Mouse (Mus musculus) yolk sac, embryonic 10.5 days (tissue): ENCODE measurements around the gene Pml.

Experiments
- DNase-seq: peaks from one replicate; pipeline ENCODE4 v3.0.0-alpha.2; 2017; ENCODE audit warnings: low spot score

Gene Pml

DNA sequence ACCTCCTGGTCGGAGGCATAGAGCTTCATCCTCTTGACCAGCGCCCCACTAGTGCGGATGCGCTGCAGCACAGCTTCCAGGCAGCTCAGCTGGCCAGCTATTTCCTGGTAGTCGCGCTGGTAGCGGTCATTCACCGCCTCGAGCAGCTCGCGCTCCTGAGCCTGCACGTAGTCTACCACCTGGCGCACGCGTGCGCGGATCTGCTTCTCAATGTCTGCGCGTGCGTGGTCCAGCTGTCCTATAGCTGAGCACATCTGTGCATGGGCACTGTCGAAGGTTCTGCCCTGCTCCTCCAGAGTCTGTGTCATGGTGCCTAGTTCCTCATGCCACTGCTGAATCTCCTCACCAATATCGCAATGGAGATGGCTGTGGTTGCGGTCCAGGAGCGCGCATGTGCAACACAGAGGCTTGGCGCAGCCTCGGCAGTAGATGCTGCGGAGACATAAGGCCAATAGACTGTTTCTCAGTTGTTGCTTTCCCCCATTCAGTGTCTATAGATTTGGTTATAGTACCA, 15.0 kb downstream of the Pml start:
- DNase-seq, result no peak

DNA sequence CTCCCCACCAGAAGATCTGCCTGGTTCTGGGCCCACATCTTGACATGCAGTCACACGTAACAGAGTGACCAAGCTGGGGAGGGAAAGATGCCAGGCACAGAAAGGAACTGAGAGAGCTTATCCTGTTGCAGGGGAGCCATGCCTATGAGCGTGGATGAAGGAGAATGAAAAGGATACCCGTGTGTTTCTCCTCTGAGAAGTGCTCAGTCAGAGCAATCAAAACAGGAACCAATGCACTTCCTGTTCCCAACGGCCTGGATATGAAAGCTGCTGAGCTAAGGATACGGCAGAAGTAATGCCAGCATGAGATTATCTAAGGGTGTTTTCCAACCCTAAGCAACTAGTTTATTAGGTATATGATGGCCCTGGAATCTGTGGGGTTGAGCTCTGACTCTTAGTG, 17.2 kb downstream of the Pml start:
- DNase-seq, result no peak

DNA sequence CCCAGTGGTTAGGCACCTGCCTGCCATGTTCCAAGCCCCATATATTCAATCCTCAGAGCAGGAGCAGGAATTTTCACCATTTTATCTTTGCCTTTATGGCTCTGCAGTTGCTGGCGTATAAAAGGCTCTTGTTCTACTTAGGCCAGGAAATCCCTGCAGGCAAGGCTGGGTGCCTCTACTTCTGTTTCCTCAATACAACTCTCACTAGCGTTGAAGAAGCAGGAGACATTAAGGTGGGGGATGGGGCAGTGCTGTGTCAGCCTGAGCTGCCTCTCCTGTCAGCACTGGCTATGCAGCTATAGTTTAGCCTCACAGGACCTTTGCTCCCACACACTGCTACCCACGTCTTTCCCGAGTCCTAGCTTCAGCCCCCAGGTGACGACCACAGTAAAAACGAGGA, 17.8 kb downstream of the Pml start:
- DNase-seq, result peak; percentile 50

DNA sequence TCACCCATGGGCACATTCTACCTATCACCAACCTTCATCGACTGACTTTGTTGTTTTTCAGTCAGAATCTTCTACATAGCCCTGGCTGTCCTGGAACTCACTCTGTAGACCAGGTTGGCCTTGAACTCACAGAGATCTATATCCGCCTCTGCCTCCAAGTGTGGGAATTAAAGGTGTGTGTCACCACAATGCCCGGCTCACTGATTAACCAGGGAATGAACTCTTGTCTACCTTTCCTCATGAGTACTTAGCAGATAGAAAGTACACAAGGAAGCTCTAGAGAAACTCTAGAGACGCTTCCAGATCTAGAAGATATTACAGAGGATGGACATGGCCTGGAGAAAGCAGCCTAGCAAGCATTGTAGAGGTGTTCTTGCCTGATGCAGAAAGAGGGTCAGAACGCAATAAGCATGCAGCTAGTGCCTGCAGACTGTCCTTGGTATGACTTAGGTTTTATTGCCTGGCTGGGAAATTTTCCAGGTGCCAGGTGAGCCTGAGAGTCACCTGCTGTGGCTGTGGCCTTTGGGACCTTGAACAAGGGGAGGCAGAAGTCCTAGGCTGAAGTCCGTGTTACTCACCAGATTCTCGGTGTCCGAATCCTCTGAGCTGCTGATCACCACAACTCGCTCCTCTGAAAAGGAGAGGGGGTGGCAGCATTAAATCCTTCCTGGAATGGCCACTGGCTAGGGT, 20.7 kb downstream of the Pml start:
- no peak for DNase-seq

DNA sequence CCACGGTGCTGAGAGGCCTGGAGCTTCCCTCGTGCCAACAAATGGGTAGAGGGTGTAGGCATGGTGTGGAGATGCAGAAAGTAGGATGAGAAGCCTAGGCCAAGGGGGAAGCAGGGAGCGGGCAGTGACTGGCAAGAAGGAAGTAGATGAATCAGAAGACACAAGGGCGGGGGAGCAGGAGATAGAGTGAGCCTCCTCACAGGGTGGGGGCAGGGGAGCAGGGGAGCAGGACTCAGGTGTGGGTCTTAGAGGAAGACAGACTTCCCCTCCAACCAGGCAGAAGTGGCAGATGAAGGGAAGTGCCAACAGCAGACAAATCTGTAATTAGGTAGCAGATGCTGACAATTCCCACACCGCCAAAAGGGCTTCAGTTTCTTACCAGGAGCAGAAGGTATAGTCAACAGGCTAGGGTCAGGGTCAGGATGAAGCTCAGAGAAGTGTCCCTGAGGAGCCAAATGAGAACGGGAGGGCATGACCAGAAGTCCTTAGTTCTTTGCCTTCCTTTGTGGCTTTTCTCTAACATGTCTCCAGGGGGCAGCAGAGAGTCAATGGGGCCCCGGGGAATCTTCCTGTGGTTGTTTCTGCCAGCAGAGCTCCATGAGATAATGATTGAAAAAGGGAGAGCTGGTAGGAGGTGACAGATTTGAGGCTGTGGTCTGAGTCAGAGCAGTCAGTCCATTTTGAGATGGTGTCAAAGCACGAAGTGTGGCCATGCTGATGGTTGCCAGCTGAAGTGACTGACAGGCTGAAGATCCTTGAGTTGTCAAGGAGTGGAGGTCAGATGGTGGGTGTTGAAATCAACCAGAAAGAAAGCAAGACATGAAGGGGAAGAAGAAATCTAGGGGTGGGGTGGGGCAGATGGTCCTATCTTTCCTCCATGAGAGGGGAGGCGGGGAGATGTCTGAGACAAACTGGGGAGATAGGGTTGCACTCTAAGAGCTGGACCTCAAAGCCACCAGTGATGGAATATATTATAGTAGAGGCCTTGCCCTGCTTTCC, 23.4 kb downstream of the Pml start:
- DNase-seq, result no peak

DNA sequence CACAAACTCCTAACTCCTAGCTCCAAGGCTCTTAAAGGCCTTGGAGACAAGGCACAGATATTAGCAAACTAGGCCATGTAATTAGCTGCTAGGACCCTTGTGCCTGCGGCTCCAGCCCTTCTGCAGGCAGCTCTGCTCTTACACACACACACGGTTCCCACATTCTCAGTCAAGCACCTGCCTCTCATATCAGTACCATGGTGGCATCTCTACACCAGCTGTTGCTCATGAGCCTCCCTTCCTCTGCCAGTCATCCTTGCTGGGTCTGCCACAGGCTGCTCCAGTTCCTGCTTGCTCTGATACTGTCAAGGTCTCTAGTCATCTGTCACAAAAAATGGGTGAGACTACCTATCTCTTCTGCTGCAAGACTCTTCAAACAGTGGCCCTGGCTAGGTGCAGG, 25.2 kb downstream of the Pml start:
- DNase-seq, result no peak

DNA sequence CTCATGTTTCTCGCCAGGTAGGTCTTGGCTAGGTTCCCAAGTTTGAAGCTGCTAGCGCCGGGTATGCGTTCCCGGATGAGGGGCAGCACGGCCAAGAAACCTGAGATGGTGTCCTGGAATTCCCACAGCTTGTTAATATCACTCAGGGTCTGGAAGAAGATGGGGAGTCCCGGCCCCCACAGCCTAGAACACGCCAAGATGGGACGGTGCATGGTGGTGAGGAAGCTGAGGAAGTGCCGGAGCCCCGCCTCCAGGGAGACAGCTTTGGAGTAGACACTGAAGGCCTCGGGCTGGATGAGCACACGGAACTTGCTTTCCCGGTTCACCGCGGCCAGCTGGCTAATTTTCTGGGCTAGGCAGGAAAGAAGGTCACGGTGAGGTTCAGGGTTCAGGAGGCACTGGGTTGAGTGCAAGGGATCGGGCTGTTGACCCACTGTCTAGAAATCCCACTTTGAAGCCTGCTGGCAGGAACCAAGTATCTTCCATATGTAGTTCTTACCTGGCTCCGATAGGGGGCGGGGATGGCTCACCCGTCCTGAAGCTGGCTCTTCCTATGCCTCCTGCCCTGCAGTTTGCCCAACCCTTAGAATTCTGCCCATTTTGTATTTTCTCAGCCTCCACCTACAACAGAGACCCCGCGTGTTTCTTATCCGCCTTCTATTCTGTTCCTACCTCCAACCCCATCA, 29.2 kb downstream of the Pml start:
- no peak for DNase-seq

DNA sequence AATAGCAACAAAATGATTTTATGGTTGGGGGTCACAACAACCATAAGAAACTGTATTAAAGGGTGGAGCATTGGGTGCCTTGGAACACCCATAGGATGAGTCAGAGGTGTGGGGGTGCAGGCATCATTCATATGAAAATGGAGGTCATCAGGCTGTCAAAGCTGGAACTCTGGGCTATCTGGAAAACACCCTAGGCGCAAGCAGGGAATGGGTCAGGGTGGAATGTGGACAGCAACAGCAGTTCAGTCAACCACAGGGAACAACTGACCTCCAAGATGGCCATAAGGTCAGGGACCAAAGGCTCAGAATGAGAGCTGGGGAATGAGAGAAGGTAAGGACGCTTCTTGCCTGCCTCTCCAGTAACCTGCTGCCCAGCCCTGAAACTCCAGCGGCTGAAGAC, 31.0 kb downstream of the Pml start:
- DNase-seq, result no peak

DNA sequence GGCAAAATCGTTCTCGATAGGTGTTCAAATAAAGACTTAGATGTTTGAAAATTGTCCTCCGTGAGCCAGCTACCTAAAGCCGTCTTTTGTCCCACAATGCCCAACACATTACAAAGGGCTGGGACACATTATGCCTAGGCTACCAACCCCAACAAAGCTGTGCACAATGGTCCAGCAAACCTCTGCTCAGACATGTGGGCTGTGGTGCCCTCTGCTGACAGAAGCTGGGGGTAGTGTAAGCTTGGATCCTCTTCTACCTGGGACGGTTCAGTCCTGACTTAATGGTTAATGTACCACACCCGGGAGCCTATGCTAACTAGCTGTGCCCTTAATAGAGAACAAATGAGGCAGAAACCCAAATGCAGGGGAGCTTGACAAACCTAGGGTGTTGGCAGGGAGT, 33.2 kb downstream of the Pml start:
- DNase-seq, result no peak

DNA sequence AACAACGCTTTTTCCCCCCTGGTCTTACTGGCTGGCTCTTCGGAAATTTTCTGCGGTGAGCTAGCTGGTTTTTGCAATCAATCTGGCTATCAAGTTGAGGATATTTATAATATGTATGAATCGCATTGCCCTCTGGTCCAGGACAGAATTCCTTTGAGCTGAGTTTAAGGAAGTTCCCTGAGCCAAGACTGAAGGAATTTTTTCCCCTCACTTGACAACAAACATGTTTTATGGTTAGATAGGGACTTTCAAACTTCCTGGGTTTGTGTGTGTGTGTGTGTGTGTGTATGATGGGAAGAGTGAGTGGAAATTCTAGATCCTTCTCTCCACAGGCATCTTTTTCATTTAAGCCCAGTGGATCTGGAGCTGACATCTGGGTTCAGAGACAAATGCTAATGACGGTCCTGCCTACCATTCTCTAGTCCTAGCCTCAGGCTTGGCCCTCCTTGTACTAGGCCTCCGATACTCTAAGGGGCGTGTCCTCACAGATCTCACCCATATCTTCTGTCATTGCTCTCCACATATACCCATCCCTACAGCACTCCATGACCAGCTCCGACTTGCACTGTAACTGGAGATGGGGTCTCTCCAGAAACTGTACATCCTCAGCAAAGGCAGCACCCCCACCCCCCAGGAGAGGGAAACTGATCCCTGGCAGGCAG, 34.9 kb downstream of the Pml start:
- DNase-seq, result no peak

DNA sequence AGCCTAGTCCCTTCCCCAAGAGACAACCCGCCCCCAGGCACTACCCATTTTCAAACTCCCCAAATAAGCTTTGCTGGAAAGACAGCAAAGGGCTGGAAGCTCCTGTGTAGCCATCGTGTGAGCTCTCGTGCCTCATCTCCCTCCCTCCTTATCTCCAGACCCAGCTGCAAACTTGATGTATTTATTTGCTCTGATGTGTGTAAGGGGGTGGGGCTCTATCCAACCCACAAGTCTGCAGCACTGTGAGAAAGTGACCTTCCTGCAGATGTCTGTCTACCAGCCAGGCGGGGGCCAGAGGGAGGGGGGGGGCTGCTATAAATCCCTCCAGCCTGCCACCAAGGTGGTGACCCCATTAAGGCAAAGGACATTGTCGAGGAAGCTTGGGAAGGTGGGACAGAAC, 35.7 kb downstream of the Pml start:
- no peak for DNase-seq

DNA sequence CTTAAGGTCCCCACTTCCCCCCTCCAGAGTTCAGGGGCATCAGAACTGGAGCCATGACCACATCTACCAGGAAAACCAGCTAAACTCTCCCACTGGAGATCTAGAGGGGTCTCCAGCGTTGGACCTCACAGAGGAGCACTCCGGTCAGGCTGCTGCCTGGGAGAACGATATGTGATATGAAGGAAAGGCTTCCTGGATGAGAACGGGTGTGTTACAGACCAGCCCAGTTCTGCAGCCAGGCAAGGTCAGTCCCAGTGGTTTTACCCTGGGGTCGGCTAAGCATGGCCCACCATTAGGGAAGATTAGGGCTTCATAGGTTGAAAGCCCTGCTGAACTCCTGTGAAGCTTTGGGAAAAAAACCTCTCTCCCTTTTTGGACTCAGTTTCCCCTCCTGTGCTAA, 36.2 kb downstream of the Pml start:
- DNase-seq, result no peak

DNA sequence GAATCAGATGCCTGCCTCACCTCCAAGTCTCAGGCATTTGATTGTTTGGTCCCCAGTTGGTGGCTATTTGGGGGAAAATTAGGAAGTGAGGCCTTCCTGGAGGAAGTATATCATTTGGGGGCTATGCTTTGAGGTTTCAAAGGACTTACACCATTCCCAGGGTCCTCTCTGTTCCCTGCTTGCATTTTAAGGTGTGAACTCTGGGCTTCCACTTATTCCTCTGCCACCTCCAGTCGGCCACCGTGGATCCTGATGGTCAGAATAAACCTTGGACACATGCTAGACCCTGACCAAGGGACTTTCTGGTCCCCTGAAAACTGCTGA, 39.3 kb downstream of the Pml start:
- no peak for DNase-seq

DNA sequence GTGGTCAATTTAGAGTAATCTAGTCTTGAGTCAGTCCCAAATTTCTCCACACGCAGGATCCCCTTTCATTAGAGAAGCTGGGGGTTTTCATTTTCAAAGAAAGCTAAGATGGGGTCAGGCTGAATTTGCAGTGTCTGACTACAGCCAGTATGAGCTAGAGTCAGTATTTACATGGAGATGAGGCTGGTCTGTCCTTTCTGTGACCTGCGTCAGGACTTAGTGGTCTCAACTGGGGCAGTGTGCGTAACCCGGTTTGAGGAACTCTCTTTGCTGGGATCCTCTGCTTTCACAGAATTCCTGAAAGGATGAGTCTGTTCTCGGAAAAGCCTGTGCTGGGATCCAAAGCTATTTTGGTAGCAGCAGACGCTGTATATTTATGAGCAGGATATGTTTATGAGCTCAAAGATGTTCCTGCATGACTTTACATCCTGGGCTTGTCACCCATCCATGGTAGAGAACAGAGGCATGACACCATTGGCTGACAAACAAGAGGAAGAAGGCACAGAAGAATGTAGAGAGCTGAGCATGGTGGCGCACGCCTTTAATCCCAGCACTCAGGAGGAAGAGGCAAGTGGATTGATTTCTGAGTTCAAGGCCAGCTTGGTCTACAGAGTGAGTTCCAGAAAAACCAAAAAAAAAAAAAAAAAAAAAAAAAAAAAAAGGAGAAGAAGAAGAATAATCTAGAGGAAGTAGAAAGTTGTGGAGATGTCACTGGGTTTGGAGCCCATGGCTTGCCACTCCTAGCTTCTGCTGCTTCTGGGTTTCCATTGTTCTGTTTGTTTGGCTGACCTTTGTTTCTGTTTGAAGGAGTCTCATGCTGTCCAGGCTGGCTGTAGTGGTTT, 39.9 kb downstream of the Pml start:
- no peak for DNase-seq

DNA sequence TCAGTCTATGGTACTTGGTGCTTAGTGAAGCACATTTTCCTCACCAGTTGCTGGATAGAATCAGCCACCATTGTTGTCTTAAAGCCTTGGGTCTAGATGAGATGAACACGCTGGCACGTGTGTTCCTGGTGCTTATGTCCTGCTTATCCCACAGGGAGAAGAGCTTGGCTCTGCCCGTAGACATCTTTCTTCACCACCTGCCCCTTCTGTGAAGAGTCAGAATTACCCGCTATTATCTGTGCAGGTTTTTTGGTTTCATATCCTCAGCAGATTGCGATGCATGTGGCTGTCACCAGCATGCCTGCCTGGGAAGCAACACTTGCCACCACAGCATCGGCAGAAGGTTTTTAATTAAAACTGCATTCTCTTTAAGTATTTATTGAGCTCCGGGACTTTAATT, 43.6 kb downstream of the Pml start:
- no peak for DNase-seq

DNA sequence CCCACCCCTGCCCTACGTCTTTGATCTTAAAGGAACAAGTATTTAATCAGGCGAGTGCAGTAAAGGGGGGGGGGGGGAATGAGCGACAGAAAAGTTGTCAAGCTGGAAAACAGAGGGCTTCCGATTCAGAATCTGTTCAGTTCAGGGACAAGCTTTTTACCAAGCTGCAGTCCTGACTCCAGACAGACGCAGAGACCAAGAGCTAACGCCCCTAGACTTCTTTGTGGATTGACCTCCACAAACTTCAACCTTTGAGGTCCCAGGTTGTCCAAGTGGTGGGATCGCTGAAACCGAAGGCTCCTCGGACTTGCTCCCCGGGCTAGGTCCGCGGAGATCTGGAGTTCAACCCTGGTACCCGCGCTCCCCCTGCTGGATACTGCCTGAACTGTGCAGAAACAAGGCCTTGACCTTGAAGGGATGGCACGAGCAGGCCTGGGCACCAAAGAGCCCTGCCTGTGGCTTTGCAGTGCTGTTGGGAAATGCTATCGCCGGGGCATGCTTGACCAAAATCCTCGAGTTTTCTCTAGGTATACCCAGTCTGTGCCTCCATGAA, 45.1 kb downstream of the Pml start:
- DNase-seq, result peak; percentile 85

DNA sequence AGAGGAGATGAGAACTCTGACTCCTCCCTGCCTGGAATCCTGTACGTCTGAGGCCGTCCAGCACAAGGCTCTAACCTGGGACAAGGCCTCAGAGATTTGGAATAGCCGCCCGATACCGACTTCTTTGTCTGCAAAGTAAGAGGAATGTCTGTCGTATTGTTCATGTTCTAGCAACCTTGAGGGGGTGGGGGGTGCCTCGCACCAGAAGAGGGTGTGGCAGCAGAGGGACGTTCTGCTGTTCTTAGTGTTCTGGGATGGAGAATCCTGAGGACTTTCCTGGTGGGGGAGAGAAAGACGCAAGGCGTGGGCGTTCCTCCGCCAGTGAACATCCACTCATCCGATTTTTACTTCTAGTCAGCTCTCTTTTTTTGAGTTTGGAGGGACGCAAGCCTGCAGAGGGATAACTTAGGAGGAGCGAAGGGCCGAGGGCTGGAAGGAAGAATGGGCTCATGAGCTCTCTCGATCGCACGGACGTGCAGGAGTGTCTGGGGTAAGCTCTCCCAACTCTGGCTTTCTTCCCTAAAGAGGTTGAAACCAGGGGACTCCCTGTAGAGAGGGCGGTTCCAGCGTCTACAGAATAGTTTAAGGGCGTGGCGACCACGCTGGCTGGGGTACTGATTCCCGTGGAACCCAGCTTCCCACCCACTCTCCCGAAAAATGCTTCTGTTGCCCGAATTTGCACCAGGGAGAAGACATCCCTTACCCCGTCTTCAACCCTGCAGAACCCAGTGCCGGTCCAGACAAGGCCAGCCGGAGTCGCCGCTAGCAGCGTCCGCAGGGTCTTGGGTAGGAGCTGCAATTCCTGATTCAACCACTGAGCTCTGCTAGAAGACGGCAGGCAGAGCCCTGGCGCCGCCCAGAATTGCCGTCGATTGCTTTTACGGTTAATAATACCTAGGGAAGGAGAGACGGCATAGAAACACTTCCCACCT, 45.8 kb downstream of the Pml start, which contains the start of the genes Islr and Islr2:
Gene Islr (minus strand): TSS at position 791 of the 932 bp plus-strand sequence.
Gene Islr2 (minus strand): TSS at position 804 of the 932 bp plus-strand sequence.
- DNase-seq, result peak; percentile 69

DNA sequence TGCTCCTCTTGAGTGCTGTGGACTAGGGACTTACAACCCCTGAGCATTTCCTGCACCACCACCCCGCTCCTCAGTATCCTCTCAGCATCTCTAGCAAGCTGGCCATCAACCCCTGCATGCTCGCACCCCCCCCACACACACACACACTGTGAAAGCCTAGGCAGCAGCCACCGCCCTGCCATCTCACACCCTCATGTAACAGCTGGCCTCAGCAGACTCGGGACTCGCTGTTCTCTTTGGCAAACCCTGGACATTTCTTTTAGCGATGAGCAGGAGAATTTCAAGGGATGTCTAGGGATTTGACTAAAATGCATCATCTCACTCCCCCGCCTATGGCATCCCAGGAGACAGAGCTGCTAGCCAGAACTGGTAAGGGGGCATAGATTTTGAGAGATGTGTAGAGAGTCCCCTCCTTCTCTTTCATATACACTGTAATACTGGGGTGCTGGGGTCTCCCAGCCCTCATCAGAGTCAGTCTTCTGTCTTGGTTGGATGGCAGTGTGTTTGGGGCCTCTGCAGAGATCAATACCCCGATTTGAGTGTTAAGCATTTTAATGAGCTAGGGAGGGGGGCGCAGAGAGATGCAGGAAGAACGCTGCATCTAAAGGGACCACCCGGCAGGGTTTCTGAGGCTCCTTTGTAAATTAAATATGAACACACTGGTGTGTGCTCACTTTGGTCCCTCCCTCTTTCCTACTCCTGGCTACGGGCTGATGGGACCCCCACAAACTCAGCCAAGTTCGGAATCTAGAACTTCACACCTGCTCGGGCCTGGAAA, 46.7 kb downstream of the Pml start:
- DNase-seq, result no peak
